Comparison of ENCODE assay signal across 11 mouse cellular contexts in the genomic region with DNA sequence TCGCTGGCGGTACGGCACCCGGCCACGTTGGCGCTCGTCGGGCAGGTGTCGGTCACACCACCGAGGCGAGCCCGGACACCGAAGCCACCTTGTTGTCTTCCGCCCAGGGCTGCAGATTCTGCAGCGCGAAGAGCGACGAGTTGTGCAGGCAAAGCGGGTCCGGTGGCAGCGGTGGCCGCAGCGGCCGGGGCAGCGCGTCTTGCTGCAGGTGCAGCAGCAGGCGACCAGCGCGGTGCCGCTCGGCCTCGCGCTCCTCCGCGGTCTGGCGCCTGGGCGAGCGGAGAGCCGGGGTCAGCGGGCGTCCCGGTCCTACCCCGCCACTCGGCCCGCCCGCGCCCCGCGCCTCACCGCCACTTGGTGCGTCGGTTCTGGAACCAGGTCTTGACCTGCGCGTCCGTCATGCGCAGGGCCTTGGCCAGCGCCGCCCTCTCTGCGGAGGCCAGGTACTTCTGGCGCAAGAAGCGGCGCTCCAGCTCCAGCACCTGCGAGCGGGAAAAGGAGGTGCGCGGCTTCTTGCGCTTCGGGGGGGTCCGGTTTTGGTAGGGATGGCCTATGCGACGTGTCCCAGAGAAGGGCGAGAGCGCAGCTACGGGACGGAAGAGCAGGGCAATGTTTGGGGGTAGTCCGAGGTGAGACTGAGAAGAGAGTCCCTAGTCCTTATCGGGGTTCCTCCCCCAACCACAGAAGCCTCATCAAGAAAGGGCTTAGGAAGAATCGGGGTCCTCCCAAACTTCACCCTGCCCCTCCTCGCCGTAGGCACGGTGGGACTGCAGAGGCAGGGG. TPM values are rescaled to one million over a fixed set of nuclear protein-coding genes. Genes with fewer than 3 reads are reported as not detected.
A peak's percentile ranks its signal among the peaks of the same experiment; 100 is the strongest.
DNase-seq lines count a peak whose midpoint lies in the region; ATAC-seq lines count a peak whose summit lies in the region.
"Had no signal": no experiment of that assay in that cellular context is flagged by ENCODE, and none has a peak within 500 bp of the region (broad histone marks: within the 10 kb centered on the region; RNA-seq: fewer than 3 reads in every experiment).

No protein-coding gene starts in this region.

- peaks cover 35% of the 10 kb centered on the region for H3K4me1 ChIP-seq in embryonic facial prominence, embryonic 13.5 days
- H3K4me1 ChIP-seq in neural tube, embryonic 13.5 days (replicated peaks): peaks cover 26% of the 10 kb centered on the region

- no peak for ATAC-seq in embryonic facial prominence, embryonic 13.5 days (ENCODE audit: insufficient number of reproducible peaks, insufficient read depth, low FRiP score, low TSS enrichment, low read depth)
- no peak for ATAC-seq in neural tube, embryonic 13.5 days (ENCODE audit: low read depth)
- ATAC-seq: Patski had no signal

- no peak overlapping the region for H3K9ac ChIP-seq in embryonic facial prominence, embryonic 13.5 days
- peak overlapping the region; percentile 38; the same call in 1 of the 2 replicates for H3K9ac ChIP-seq in neural tube, embryonic 13.5 days

- WGBS in embryonic facial prominence, embryonic 13.5 days: 2% methylated on average over 80 of the region's 81 CpGs
- under 1% methylated on average over 81 of the region's 81 CpGs for WGBS in neural tube, embryonic 13.5 days

- H3K9me3 ChIP-seq in embryonic facial prominence, embryonic 13.5 days: no peaks in the 10 kb centered on the region
- no peaks in the 10 kb centered on the region for H3K9me3 ChIP-seq in neural tube, embryonic 13.5 days

- H3K36me3 ChIP-seq in embryonic facial prominence, embryonic 13.5 days: no peaks in the 10 kb centered on the region
- no peaks in the 10 kb centered on the region for H3K36me3 ChIP-seq in neural tube, embryonic 13.5 days

- peak overlapping the region; percentile 33 for H3K4me3 ChIP-seq in embryonic facial prominence, embryonic 13.5 days
- H3K4me3 ChIP-seq in neural tube, embryonic 13.5 days: peak overlapping the region; percentile 31

- H3K27ac ChIP-seq in embryonic facial prominence, embryonic 13.5 days: no peak overlapping the region
- no peak overlapping the region for H3K27ac ChIP-seq in neural tube, embryonic 13.5 days (replicated peaks)

- H3K4me2 ChIP-seq in embryonic facial prominence, embryonic 13.5 days: peak overlapping the region; percentile 41
- H3K4me2 ChIP-seq in neural tube, embryonic 13.5 days: peak overlapping the region; percentile 43

- peaks cover 99% of the 10 kb centered on the region for H3K27me3 ChIP-seq in embryonic facial prominence, embryonic 13.5 days
- H3K27me3 ChIP-seq in neural tube, embryonic 13.5 days: peaks cover 99% of the 10 kb centered on the region

- DNase-seq in kidney, adult 18-20 months: peak; percentile 59
- DNase-seq in kidney, postnatal 14 days: no peak
- DNase-seq in kidney, postnatal 10 days: peak; percentile 37
- no peak for DNase-seq in thymus, postnatal 14 days
- no peak for DNase-seq in cerebellum, adult 11-12 months
- no peak for DNase-seq in testis, postnatal 14 days (ENCODE audit: low spot score)
- DNase-seq: layer of hippocampus, adult 9-11 months had no signal

RNA-seq across cellular contexts. Expression of a gene that starts 1.2 kb away (rescaled TPM):
- polyA plus RNA-seq in embryonic facial prominence, embryonic 13.5 days (2015; fragmentation: Nextera tagmentation; extraction: Ambion mirVana): 0.31 and 0.67 TPM in 2 replicates
- 13.3 and 16.1 TPM in 2 replicates for polyA plus RNA-seq in neural tube, embryonic 13.5 days (2015; fragmentation: Nextera tagmentation; extraction: Ambion mirVana)
- polyA plus RNA-seq: cortical plate, adult 2 months had no signal

RNA-seq across cellular contexts. Expression of a gene that starts 8.8 kb away (rescaled TPM):
- polyA plus RNA-seq in embryonic facial prominence, embryonic 13.5 days (2015; fragmentation: Nextera tagmentation; extraction: Ambion mirVana): 44.3 and 47.5 TPM in 2 replicates
- 55.2 and 55.4 TPM in 2 replicates for polyA plus RNA-seq in neural tube, embryonic 13.5 days (2015; fragmentation: Nextera tagmentation; extraction: Ambion mirVana)

RNA-seq across cellular contexts. Expression of a gene that starts 11.3 kb away (rescaled TPM):
- polyA plus RNA-seq in embryonic facial prominence, embryonic 13.5 days (2015; fragmentation: Nextera tagmentation; extraction: Ambion mirVana): 1.3 TPM in 2 replicates
- 0.77 and 1.0 TPM in 2 replicates for polyA plus RNA-seq in neural tube, embryonic 13.5 days (2015; fragmentation: Nextera tagmentation; extraction: Ambion mirVana)

RNA-seq across cellular contexts. Expression of a gene that starts 13.8 kb away (rescaled TPM):
- 72.6 and 75.4 TPM in 2 replicates for polyA plus RNA-seq in embryonic facial prominence, embryonic 13.5 days (2015; fragmentation: Nextera tagmentation; extraction: Ambion mirVana)
- polyA plus RNA-seq in neural tube, embryonic 13.5 days (2015; fragmentation: Nextera tagmentation; extraction: Ambion mirVana): 70.1 and 72.8 TPM in 2 replicates

RNA-seq across cellular contexts. Expression of a gene that starts 14.6 kb away (rescaled TPM):
- 177 and 206 TPM in 2 replicates for polyA plus RNA-seq in embryonic facial prominence, embryonic 13.5 days (2015; fragmentation: Nextera tagmentation; extraction: Ambion mirVana)
- 169 and 179 TPM in 2 replicates for polyA plus RNA-seq in neural tube, embryonic 13.5 days (2015; fragmentation: Nextera tagmentation; extraction: Ambion mirVana)

Comparison
In these comparisons a context has a peak if more than half of its experiments do, and no peak if none do; other contexts are left out.
1. DNase-seq: peak in kidney, adult 18-20 months (single experiment) and kidney, postnatal 10 days (single experiment); none in kidney, postnatal 14 days (single experiment), thymus, postnatal 14 days (single experiment), cerebellum, adult 11-12 months (single experiment) and testis, postnatal 14 days (single experiment).